Mouse (Mus musculus) spleen, adult 2 months (tissue): ENCODE data around the gene Igf2r.

Source experiments
- CTCF ChIP-seq: fragments of 200-500 bp; IDR thresholded peaks from 2 replicates; pipeline ENCODE4 v1.5.1; 2011; ENCODE audit warnings: mild to moderate bottlenecking, inconsistent platforms; ENCODE audit not compliant: insufficient read depth, insufficient read length, insufficient replicate concordance; ENCODE audit errors: extremely low read depth
- POLR2A ChIP-seq: fragments of 200-500 bp; IDR thresholded peaks from 2 replicates; pipeline ENCODE4 v1.6.1; 2011; ENCODE audit warnings: low read depth, low read length, inconsistent platforms

DNA sequence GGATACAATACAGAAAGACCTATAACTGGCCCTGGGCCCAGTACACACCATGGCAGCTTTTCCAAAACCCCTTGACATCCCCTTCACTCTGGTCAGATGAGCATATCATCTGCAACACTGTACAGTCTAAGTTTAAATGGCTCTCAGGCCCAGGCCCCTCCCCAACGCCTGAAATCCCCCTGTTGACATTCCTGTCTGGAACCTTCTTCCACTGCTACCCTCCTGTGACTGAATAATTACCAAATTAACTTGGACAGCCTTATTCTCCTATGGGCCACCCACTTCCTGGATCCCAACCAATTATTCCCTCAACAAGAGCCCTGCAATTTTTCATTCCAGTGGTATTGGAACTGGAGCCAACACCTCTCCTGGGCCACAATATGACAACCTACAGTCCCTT, 25.4 kb downstream of the Igf2r start:
- TF ChIP-seq POLR2A (no peak), CTCF (no peak)
